Comparison of ENCODE assay signal across 23 mouse cellular contexts in genomic region chr14:25981880-25982279, GRCm38 (mm10). TPM values are rescaled to one million over a fixed set of nuclear protein-coding genes. Genes with fewer than 3 reads are reported as not detected.
DNase-seq lines count a peak whose midpoint lies in the region; ATAC-seq and TF ChIP-seq lines count a peak whose summit lies in the region.
"Not testable (repeated sequence)": the region's sequence is repeated elsewhere in the genome, so short reads cannot be mapped to it uniquely, and the experiment has no call there.
"Had no signal": no experiment of that assay in that cellular context is flagged by ENCODE, and none has a peak within 500 bp of the region (broad histone marks: within the 10 kb centered on the region; RNA-seq: fewer than 3 reads in every experiment).

No protein-coding gene starts in this region.

- not testable (repeated sequence) for H3K36me3 ChIP-seq in intestine, embryonic 14.5 days (ENCODE audit: control insufficient read depth, insufficient read depth, low read length); kidney, postnatal 0 days (ENCODE audit: insufficient read depth, low read length); limb, embryonic 10.5 days; lung, postnatal 0 days (ENCODE audit: insufficient read depth, low read length)

- not testable (repeated sequence) for H3K4me1 ChIP-seq in intestine, embryonic 14.5 days (replicated peaks; ENCODE audit: control insufficient read depth, insufficient read depth, low read length); kidney, postnatal 0 days (replicated peaks; ENCODE audit: insufficient read depth, low read length); limb, embryonic 10.5 days; lung, postnatal 0 days (ENCODE audit: insufficient read depth, low read depth, low read length)

- not testable (repeated sequence) for H3K27me3 ChIP-seq in intestine, embryonic 14.5 days (replicated peaks; ENCODE audit: control insufficient read depth, insufficient read depth, low read length); kidney, postnatal 0 days (ENCODE audit: insufficient read depth, low read length); limb, embryonic 10.5 days (ENCODE audit: low read depth, poor library complexity, severe bottlenecking); lung, postnatal 0 days (replicated peaks; ENCODE audit: insufficient read depth, low read length)

- H3K4me3 ChIP-seq in intestine, embryonic 14.5 days (ENCODE audit: low read depth, low read length); kidney, postnatal 0 days (replicated peaks; ENCODE audit: low read depth, low read length); limb, embryonic 10.5 days; lung, postnatal 0 days (ENCODE audit: low read depth, low read length): not testable (repeated sequence)

- not testable (repeated sequence) for TF ChIP-seq EP300 in lung, postnatal 0 days (IDR thresholded peaks at IDR 0.05)

- not testable (repeated sequence) for H3K27ac ChIP-seq in intestine, embryonic 14.5 days (ENCODE audit: low read depth); kidney, postnatal 0 days; limb, embryonic 10.5 days; lung, postnatal 0 days (ENCODE audit: low read length)

- not testable (repeated sequence) for H3K4me2 ChIP-seq in intestine, embryonic 14.5 days (ENCODE audit: low read length); kidney, postnatal 0 days (ENCODE audit: low read length); lung, postnatal 0 days (replicated peaks; ENCODE audit: low read depth, low read length)

- not testable (repeated sequence) for TF ChIP-seq CTCF in kidney, postnatal 0 days (IDR thresholded peaks at IDR 0.05; ENCODE audit: low read depth); lung, postnatal 0 days (IDR thresholded peaks at IDR 0.05)

- ATAC-seq in intestine, embryonic 14.5 days (replicated peaks; ENCODE audit: low FRiP score, low TSS enrichment, low read depth); kidney, postnatal 0 days (replicated peaks; ENCODE audit: low FRiP score, low read depth): not testable (repeated sequence)
- ATAC-seq in lung, postnatal 0 days: peak; percentile 56

- WGBS in intestine, embryonic 14.5 days: 49% methylated on average over 5 of the region's 9 CpGs
- WGBS in kidney, postnatal 0 days: 11% methylated on average over 4 of the region's 9 CpGs
- 91% methylated on average over 6 of the region's 9 CpGs for WGBS in limb, embryonic 10.5 days
- 42% methylated on average over 2 of the region's 9 CpGs for WGBS in lung, postnatal 0 days

- not testable (repeated sequence) for H3K9ac ChIP-seq in intestine, embryonic 14.5 days (ENCODE audit: low read length); kidney, postnatal 0 days (ENCODE audit: low read depth, low read length); lung, postnatal 0 days (replicated peaks; ENCODE audit: low read depth)

- peak; percentile 1 to 7 for DNase-seq in adrenal gland, postnatal 36 days
- DNase-seq in heart, adult 11 months: peak; percentile 81
- DNase-seq in intestine, embryonic 14.5 days (ENCODE audit: low spot score): peak; percentile 42
- peak; percentile 0 for DNase-seq in kidney, postnatal 0 days (ENCODE audit: low spot score)
- peak; percentile 19 for DNase-seq in limb, embryonic 10.5 days (ENCODE audit: low spot score)
- peak; percentile 11 for DNase-seq in lung, postnatal 0 days (ENCODE audit: low spot score)
- peak; percentile 16 for DNase-seq in ovary, postnatal 36 days (ENCODE audit: low spot score)
- DNase-seq in testis, postnatal 14 days (ENCODE audit: low spot score): peak; percentile 2

- H3K9me3 ChIP-seq in intestine, embryonic 14.5 days (ENCODE audit: control insufficient read depth, low read length); kidney, postnatal 0 days (replicated peaks; ENCODE audit: low read length); limb, embryonic 10.5 days (replicated peaks); lung, postnatal 0 days (ENCODE audit: low read length): not testable (repeated sequence)

RNA-seq across cellular contexts. Expression of gene Duxbl1, which starts 3.5 kb away (rescaled TPM):
- under 1 TPM in 1 of 2 experiments, not detected in 1; 0.13 TPM for total RNA-seq in adrenal gland, postnatal 36 days (2021)
- 1.3 and 1.8 TPM in 2 replicates for polyA plus RNA-seq in intestine, embryonic 14.5 days (2014; fragmentation: Nextera tagmentation; extraction: Ambion mirVana)
- 1.0 and 1.7 TPM in 2 replicates for polyA plus RNA-seq in kidney, postnatal 0 days (2015; fragmentation: Nextera tagmentation; extraction: Ambion mirVana)
- 1.8 and 3.8 TPM in 2 replicates for polyA plus RNA-seq in limb, embryonic 10.5 days (2016; fragmentation: Nextera tagmentation; extraction: Ambion mirVana)
- 0.58 and 0.82 TPM in 2 replicates for polyA plus RNA-seq in lung, postnatal 0 days (2015; fragmentation: Nextera tagmentation; extraction: Ambion mirVana)
- polyA plus RNA-seq: myocyte had no signal

RNA-seq across cellular contexts. Expression of gene Cphx1, which starts 43.8 kb away (rescaled TPM):
- total RNA-seq in adrenal gland, postnatal 36 days (2021): not detected
- polyA plus RNA-seq in intestine, embryonic 14.5 days (2014; fragmentation: Nextera tagmentation; extraction: Ambion mirVana): not detected in 2 replicates
- not detected in 2 replicates for polyA plus RNA-seq in kidney, postnatal 0 days (2015; fragmentation: Nextera tagmentation; extraction: Ambion mirVana)
- not detected in 2 replicates for polyA plus RNA-seq in limb, embryonic 10.5 days (2016; fragmentation: Nextera tagmentation; extraction: Ambion mirVana)
- polyA plus RNA-seq in lung, postnatal 0 days (2015; fragmentation: Nextera tagmentation; extraction: Ambion mirVana): 0.10 TPM in 1 of 2 replicates, not detected in the other
- total RNA-seq: gastrocnemius, postnatal 36 days; heart, postnatal 36 days; layer of hippocampus, adult 2 months; layer of hippocampus, postnatal 36 days; left cerebral cortex, postnatal 14 days; liver, adult 2 months had no signal
- polyA plus RNA-seq: embryonic facial prominence, embryonic 14.5 days; forebrain, embryonic 16.5 days; heart, embryonic 10.5 days; hindbrain, embryonic 15.5 days; intestine, postnatal 0 days; lung, adult 2 months; midbrain, embryonic 15.5 days; myocyte; neural tube, embryonic 14.5 days had no signal

RNA-seq across cellular contexts. Expression of gene Tmem254a, which starts 54.4 kb away (rescaled TPM):
- total RNA-seq in adrenal gland, postnatal 36 days (2021): 1 to 10 TPM; 2.3 to 3.2 TPM
- 3.8 and 4.9 TPM in 2 replicates for polyA plus RNA-seq in intestine, embryonic 14.5 days (2014; fragmentation: Nextera tagmentation; extraction: Ambion mirVana)
- polyA plus RNA-seq in kidney, postnatal 0 days (2015; fragmentation: Nextera tagmentation; extraction: Ambion mirVana): 4.0 and 5.4 TPM in 2 replicates
- polyA plus RNA-seq in limb, embryonic 10.5 days (2016; fragmentation: Nextera tagmentation; extraction: Ambion mirVana): 1.9 and 3.4 TPM in 2 replicates
- polyA plus RNA-seq in lung, postnatal 0 days (2015; fragmentation: Nextera tagmentation; extraction: Ambion mirVana): 4.5 and 4.6 TPM in 2 replicates

Comparison
In these comparisons a context has a peak if more than half of its experiments do, and no peak if none do; other contexts are left out.
1. DNase-seq: peak in every context shown above with its lines; median percentile 81 in heart, adult 11 months; 42 in intestine, embryonic 14.5 days; 19 in limb, embryonic 10.5 days; 16 in ovary, postnatal 36 days; 11 in lung, postnatal 0 days; 4 in adrenal gland, postnatal 36 days; 2 in testis, postnatal 14 days; 0 in kidney, postnatal 0 days.